Mouse (Mus musculus): ENCODE data around the gene Dclk1. TPM values are rescaled to one million over a fixed set of nuclear protein-coding genes. Genes with fewer than 3 reads are reported as not detected.

The Dclk1 gene
- polyA plus RNA-seq, 1 experiment = not detected

DNA sequence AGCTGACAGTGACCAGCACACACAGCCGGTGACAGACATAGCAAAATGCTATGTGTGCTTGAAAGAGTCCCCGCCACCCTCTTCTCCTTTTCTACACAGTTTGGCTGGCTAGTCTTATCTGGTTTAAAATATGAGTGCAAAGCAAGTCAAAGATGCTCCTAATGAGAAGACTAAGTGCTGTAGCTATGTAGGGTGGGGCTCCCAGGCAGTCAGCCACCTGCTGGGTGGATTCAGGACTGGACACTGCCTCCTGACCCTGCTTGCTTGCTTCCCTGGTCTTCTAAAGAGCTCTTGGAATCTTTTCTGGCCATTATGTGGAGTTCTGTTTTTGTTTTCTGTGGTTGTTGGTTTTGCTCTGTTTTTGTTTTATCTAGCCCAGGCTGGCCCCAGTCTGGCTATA lies 108.0 kb downstream of the Dclk1 start:
- no peak for TF ChIP-seq GATA1 (IDR thresholded peaks at IDR 0.05; ENCODE audit: low read length)

DNA sequence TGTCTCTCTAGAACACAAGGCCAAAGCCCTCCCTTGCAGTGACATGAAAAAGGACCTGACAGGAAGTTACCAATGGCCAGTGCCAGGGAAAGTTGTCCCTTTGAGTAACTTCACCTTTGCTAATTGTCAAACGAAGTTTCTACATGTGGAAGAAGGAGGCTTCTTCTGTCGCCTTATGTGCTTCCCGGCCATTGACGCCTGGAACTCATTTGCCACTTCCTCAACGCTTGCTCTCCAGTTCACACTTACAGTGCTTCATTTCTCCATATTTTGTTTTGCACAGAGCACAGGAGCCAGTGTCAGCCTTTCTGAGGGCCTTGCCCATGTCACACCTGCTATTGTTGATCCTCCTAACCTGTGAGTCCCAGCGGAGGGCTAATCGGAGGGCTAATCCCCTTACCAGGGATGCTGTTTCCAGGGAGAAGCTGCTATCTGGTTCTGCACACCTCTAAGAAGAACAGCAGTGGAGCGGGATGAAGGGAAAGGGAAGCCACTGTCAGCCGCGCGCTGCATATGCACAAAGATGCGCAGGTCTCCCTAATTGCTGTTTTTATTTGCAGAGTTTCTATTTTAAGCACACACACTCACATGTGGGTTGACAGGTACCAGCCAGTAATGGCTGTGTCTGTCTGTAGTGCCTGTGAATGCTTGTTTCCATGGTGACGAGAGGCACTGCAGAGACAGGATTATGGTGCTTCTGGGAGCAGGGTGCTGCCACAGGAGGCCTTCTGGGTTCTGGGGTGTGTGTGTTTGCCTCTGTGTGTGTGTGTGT lies 109.3 kb downstream of the Dclk1 start:
- no peak for TF ChIP-seq GATA1 (IDR thresholded peaks at IDR 0.05; ENCODE audit: low read length)

DNA sequence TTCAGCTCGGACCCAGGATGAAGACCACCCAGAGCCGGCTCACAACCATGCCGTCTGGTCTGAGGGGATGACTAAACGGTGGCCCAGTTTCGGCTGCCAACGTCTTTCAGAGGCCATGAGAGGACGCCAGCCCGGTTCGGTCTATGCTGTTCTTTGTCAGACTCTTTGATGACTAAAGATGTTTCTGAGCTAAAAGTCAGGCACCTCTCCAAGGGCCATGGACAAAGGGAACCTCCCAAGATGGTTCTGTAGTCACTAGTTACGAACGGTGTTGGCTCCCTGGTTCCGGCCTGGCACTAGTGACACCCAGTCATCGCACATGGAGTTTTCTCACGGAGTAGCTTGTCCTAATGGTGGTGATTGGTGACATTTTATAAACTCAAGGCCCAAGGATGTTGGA lies 110.4 kb downstream of the Dclk1 start:
- no peak for TF ChIP-seq GATA1 (IDR thresholded peaks at IDR 0.05; ENCODE audit: low read length)

DNA sequence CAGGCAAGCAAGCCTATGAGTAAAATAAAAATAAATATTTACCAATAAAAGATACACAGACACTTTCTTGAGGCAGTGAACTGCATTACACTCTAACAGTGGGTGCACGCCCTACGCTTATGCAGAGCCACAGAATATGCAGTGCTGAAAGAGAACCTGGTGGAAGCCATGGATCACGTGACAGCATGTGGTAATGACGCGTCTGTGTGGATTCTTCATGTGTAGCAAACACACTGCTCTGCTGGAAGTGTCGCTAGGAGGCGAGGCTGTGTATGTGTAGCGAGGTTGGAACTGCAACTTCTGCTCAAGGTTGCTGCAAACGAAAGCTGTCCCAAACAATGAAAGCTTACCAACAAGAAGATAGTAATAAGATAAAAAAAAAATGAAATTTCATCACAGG lies 111.0 kb downstream of the Dclk1 start:
- TF ChIP-seq GATA1 (IDR thresholded peaks at IDR 0.05; ENCODE audit: low read length) = no peak

DNA sequence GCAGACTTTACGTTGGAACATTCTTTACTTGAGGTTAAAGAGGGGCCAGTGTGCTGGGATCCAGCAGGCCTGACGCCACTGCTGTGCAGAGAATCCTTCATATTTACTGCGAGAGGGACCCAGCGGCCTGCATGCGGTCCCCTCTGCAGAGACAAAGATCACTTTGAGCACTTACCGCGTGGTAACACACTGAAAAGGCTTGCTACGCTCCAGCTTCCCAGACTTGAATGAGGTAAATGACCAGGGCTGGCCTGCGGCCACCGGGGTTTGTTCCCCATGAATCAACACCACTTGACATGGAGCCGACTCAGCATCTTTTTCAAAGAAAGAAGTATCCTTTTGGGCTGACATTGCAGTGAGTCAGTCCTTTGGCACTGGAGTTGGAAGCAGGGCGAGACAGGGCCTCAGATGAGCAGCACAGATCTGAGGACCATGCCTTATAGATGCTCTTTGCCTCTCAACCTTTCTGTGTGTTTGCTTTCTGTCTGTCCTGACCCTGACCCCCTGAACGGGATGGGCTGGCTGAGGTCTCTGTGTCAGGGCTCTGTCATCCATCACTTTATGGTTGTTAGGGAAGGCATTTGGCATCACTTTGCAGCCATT lies 111.8 kb downstream of the Dclk1 start:
- TF ChIP-seq GATA1 (IDR thresholded peaks at IDR 0.05; ENCODE audit: low read length) = no peak

DNA sequence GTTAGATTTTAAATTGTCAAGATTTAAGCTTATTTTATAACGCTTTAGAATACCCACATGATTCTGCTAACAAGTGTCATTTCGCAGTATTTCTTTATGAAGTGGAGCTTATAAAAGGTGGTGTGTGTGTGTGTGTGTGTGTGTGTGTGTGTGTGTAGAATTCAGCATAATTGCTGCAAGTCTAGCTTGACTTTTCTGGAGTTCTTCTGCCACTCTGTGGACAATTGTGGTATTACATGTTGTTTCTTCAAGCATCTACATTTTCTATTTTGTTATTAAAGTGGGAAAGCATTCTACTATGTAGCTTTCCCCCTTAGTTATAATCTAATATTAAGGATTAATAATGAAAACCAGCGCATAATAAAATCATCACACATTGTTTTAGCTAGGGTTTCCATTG lies 112.6 kb downstream of the Dclk1 start:
- TF ChIP-seq GATA1 (IDR thresholded peaks at IDR 0.05; ENCODE audit: low read length) = no peak

DNA sequence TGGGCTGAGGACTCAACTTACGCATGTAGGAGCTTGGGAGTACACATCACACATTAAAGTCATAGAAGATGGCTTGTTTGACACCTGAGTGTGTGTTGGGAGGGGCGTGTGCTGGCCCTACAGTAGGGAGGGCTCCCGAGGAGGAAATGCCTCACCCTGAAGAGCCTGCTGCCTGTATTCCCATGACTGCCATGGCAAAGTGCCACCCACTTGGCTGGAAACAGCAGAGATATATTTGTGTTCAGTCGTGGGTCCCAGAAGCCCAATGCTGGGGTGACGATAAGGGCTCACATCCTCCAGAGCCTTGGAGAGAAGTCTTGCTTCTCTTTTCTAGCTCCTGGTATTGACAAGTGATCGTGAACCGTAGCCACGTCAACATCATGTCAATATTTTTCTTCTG lies 116.3 kb downstream of the Dclk1 start:
- no peak for TF ChIP-seq GATA1 (IDR thresholded peaks at IDR 0.05; ENCODE audit: low read length)

DNA sequence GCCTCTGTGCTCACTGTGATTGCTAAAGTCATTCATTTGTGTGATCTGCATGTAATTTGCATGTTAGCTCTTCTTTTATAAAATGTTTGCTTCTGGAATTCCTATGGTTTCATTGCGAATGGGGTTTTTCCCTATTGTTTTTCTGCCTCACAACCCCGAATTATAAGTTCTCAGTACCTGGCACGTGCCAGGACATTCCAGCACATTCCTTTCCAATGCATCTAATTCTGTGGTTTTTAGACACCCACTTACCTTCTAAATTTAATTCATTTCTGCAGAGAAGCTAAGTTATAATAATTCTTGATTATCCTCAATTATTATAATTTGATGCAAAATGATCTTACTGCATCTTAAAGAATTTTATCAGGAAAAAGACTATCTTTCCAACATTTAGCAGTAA lies 118.7 kb downstream of the Dclk1 start:
- TF ChIP-seq GATA1 (IDR thresholded peaks at IDR 0.05; ENCODE audit: low read length) = no peak

DNA sequence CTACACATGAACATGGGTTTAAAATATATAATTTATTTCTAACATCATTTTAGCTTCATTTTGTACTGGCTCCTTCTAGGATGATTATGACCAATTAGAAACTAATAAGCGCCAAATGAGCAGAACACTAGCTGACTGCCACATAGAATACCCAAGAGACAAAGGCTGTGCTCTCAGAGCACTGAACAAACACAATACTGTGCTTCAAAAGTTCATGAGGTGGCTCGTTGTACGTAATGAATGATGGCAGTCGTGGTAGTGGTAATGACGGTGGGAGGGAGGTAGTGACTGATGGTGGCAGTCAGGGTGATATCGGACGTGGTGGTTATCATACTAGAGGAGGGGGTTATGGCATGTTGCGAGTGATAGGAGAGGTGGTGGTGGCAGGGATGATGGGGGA lies 125.0 kb downstream of the Dclk1 start:
- TF ChIP-seq GATA1 (IDR thresholded peaks at IDR 0.05; ENCODE audit: low read length) = no peak

DNA sequence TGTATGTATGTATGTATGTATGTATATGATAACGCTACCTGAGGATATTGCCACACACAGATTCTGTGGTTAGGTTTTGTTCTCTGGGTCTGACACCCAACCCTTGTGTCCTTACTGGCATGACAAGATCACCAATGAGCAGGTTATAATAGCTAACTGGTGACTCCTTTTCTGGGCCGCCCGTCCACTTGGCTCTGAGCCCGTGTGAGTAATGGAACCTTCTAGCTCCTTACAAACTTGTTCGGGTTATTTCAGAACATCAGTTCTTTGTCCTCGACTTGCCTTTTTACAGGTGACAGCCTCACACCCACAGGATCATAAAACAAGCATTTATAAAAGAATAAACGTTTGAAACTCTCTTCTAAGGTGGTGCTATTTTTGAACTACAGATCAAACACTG lies 127.0 kb downstream of the Dclk1 start:
- no peak for TF ChIP-seq GATA1 (IDR thresholded peaks at IDR 0.05; ENCODE audit: low read length)

DNA sequence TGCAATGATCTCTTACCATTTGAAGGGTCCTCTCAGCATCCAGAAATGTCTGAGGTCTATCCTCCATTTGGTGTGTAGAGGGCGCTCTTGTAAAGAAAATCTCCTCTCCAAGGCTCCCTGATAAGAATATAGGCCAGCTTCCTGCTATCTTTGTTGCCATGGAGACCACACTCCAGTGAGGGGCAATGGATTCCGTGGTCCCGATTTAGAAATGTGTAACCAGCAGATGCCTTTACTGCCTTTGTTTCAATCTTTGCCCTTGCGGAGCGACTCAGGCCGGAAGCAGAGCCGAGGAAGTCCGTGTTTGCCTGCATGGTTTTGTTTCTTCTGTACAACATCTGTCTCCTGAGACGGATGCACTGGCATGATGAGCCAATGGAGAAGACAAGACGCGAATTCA lies 131.5 kb downstream of the Dclk1 start:
- no peak for TF ChIP-seq GATA1 (IDR thresholded peaks at IDR 0.05; ENCODE audit: low read length)

DNA sequence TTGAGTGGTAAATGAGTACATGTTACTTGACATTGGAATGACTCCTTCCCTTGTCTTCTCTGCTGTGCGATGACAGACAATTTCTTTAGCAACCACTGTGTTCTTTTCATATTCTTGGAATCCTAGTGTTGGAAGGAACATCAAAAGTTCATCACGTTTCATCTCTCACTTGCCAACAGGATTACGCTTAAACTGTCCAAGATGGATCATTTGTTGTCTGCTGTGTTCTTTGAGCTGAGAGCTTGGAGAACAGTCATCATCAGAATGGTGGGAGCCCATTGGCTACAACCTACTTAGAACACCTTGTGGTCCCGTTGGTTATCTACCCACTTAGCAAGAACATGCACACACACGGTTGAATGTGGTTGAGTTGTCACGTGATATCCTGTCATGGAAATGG lies 136.4 kb downstream of the Dclk1 start:
- TF ChIP-seq GATA1 (IDR thresholded peaks at IDR 0.05; ENCODE audit: low read length) = no peak

DNA sequence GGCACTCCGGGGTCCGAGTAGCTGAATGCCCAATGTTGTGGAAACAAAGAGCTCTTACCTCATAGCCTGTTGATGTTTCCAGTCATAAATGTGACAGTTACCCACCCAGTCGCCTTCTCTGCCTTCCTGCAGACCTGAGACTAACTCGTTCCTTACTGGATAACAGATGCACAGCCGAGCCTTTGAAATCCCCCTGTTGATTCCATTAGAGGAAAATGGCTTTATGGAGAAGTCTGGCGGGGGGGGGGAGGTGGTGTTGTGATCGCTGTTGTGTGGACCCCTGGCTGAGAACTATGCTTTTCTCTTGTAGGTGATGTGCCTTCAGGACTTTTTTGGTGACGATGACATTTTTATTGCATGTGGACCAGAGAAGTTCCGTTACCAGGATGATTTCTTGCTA lies 138.3 kb downstream of the Dclk1 start:
- TF ChIP-seq GATA1 (IDR thresholded peaks at IDR 0.05; ENCODE audit: low read length) = no peak

DNA sequence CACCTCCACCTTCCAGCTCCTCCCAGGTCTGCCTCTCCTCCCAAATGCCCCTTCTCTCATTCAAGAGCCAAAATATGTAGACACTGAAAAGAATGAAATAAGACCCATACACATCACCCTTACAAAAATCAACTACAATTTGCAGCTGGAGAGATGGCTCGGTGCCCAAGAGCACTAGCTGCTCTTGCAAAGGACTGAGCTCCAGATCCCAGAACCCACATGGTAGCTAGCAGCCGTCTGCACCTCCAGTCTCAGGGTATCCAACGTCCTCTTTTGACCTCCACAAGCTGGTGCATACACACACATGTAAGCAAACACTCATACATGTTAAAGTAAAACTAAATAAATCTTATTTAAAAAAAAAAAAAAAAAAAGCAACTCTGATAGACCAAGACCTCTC lies 150.4 kb downstream of the Dclk1 start:
- TF ChIP-seq GATA1 (IDR thresholded peaks at IDR 0.05; ENCODE audit: low read length) = no peak

DNA sequence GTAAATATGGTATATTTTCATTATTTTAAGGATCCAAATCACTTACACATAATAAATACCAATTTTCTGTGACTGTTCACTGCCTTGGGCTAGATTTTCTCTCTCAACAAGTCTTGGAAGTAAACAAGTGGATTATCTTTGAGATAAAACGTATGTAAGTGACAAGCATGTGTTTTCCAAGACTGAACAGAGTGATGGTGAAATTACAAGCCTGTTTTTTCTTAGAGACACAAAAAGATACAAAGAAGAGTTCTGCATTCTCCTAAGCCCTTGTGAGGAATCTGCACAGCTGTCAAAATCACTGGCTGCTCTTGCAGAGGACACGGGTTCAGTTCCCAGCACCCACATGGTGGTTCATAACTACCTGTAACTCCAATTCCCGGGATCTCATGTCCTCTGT lies 151.4 kb downstream of the Dclk1 start:
- TF ChIP-seq GATA1 (IDR thresholded peaks at IDR 0.05; ENCODE audit: low read length) = no peak

DNA sequence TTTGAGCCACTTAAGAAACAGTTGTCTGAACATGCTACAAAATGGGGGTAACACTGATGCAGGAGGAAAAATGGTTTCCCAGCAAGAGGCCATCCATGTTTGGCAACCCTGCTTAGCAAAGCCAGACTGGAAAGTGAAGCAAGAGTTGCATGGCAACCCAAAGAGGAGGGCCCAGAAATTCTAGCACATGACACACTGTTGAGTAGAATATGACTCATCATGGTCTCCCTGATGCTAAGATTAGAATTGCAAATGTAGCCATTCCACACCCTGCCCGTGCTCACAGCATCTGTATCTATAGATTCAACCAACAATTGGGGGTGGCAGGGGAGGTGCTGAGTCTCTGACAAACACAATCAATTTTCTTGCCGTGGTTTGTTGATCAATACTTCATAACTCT lies 154.6 kb downstream of the Dclk1 start:
- no peak for TF ChIP-seq GATA1 (IDR thresholded peaks at IDR 0.05; ENCODE audit: low read length)

Measured in G1E-ER4 (cell line).